Mouse (Mus musculus): ENCODE results near the gene Kcnh4.

GRCm38 (mm10) chr11:100710528-100710927 is 49.2 kb downstream of the Kcnh4 start:
- no peak for TF ChIP-seq CTCF (IDR thresholded peaks at IDR 0.05; ENCODE audit: control insufficient read depth, insufficient read depth, insufficient read length)
- TF ChIP-seq MAX (IDR thresholded peaks at IDR 0.05): no peak
- no peak for TF ChIP-seq USF1 (IDR thresholded peaks at IDR 0.05; ENCODE audit: low read depth)

Measured in C2C12 (cell line).